Mouse (Mus musculus) right cerebral cortex, postnatal 36 days (tissue): ENCODE data around the gene Lurap1l.

Experiments
- DNase-seq, 2 experiments: peaks; one replicate each; pipeline ENCODE4 v3.0.0; 2022; ENCODE audit warnings: low spot score in 2 of 2, mixed read lengths in 1 of 2

Lurap1l gene

GRCm38 (mm10) chr4:80910481-80910870 lies at the start of gene Lurap1l:
Lurap1l (plus strand) TSS chr4:80910646.
- DNase-seq = peak; percentile 38 to 43

GRCm38 (mm10) chr4:80862962-80863361 lies 47.5 kb upstream of the Lurap1l start:
- no peak for DNase-seq

GRCm38 (mm10) chr4:80863906-80864305 lies 46.5 kb upstream of the Lurap1l start:
- no peak for DNase-seq

GRCm38 (mm10) chr4:80864511-80864922 lies 45.9 kb upstream of the Lurap1l start:
- DNase-seq = peak; percentile 65 to 75

- no peak for DNase-seq
Observed at GRCm38 (mm10) chr4:80866065-80866464, 44.4 kb upstream of the Lurap1l start.

- no peak for DNase-seq
Observed at GRCm38 (mm10) chr4:80869598-80869997, 40.8 kb upstream of the Lurap1l start.

- no peak for DNase-seq
Observed at GRCm38 (mm10) chr4:80872847-80873644, 37.4 kb upstream of the Lurap1l start.

GRCm38 (mm10) chr4:80874121-80874859 lies 36.2 kb upstream of the Lurap1l start:
- no peak for DNase-seq

- DNase-seq = no peak
Observed at GRCm38 (mm10) chr4:80875055-80875454, 35.4 kb upstream of the Lurap1l start.

- DNase-seq = no peak
Observed at GRCm38 (mm10) chr4:80881996-80882599, 28.3 kb upstream of the Lurap1l start.

- DNase-seq = no peak
Observed at GRCm38 (mm10) chr4:80886631-80887030, 23.8 kb upstream of the Lurap1l start.

GRCm38 (mm10) chr4:80891004-80891403 lies 19.4 kb upstream of the Lurap1l start:
- DNase-seq = no peak

- no peak for DNase-seq
Observed at GRCm38 (mm10) chr4:80895278-80895894, 15.1 kb upstream of the Lurap1l start.

GRCm38 (mm10) chr4:80906726-80907125 lies 3.7 kb upstream of the Lurap1l start:
- DNase-seq = no peak

GRCm38 (mm10) chr4:80907973-80908372 lies 2.5 kb upstream of the Lurap1l start:
- no peak for DNase-seq

GRCm38 (mm10) chr4:80908902-80909301 lies 1.5 kb upstream of the Lurap1l start:
- no peak for DNase-seq

- peak; percentile 31 to 34 for DNase-seq
Observed at GRCm38 (mm10) chr4:80910871-80911701, 640 bp downstream of the Lurap1l start.

GRCm38 (mm10) chr4:80911706-80912540 lies 1.5 kb downstream of the Lurap1l start:
- peak; percentile 67 to 76 for DNase-seq

GRCm38 (mm10) chr4:80915211-80915610 lies 4.8 kb downstream of the Lurap1l start:
- DNase-seq = no peak

GRCm38 (mm10) chr4:80916695-80917094 lies 6.2 kb downstream of the Lurap1l start:
- DNase-seq = no peak
